Mouse (Mus musculus): ENCODE results near the gene Ascc2.

Gene Ascc2
- long read RNA-seq, experiment 1, transcript Ascc2-201 (20 exons, 2,650 nt), result major isoform, 14 of 24 reads
- long read RNA-seq, experiment 1, partial matches to known transcripts, result 5 of 24 reads
- long read RNA-seq, experiment 1, other reads (novel, unspliced or antisense), result 5 of 24 reads
- long read RNA-seq, experiment 2, transcript Ascc2-201 (20 exons, 2,650 nt), result major isoform, 15 of 28 reads
- long read RNA-seq, experiment 2, partial matches to known transcripts, result 6 of 28 reads
- long read RNA-seq, experiment 2, other reads (novel, unspliced or antisense), result 7 of 28 reads

- intact Hi-C loops (cut with DNase I), result no loop called here
Measured at GRCm38 (mm10) chr11:4637534-4638234, at the start of gene Ascc2. Ascc2 (plus strand) TSS chr11:4637747.

GRCm38 (mm10) chr11:4591811-4592210 is 45.7 kb upstream of the Ascc2 start:
- intact Hi-C loops (cut with DNase I), result loop anchor here (5.0 kb wide), 1 partner anchor 35 kb away; no protein-coding TSS in a partner anchor

- intact Hi-C loops (cut with DNase I), result loop anchor here (5.0 kb wide), 1 partner anchor 36 kb away; no protein-coding TSS in a partner anchor
Measured at GRCm38 (mm10) chr11:4593491-4593848, 44.1 kb upstream of the Ascc2 start.

- intact Hi-C loops (cut with DNase I), result loop anchor here (5.0 kb wide), 1 partner anchor 37 kb away; no protein-coding TSS in a partner anchor
Measured at GRCm38 (mm10) chr11:4593849-4594607, 43.5 kb upstream of the Ascc2 start.

- intact Hi-C loops (cut with DNase I), result loop anchor here (5.0 kb wide), 2 partner anchors 37 to 38 kb away; no protein-coding TSS in a partner anchor
Measured at GRCm38 (mm10) chr11:4594608-4595500, 42.7 kb upstream of the Ascc2 start, which contains the start of gene Mtmr3. Mtmr3 (minus strand) TSS chr11:4594863.

GRCm38 (mm10) chr11:4598411-4598810 is 39.1 kb upstream of the Ascc2 start:
- intact Hi-C loops (cut with DNase I), result loop anchor here (5.0 kb wide), 1 partner anchor 34 kb away; no protein-coding TSS in a partner anchor

GRCm38 (mm10) chr11:4599916-4600315 is 37.6 kb upstream of the Ascc2 start:
- intact Hi-C loops (cut with DNase I), result loop anchor here (5.0 kb wide), 1 partner anchor 32 kb away; no protein-coding TSS in a partner anchor

- intact Hi-C loops (cut with DNase I), result no loop called here
Measured at GRCm38 (mm10) chr11:4601890-4602289, 35.7 kb upstream of the Ascc2 start.

- intact Hi-C loops (cut with DNase I), result no loop called here
Measured at GRCm38 (mm10) chr11:4602691-4603441, 34.7 kb upstream of the Ascc2 start.

GRCm38 (mm10) chr11:4604441-4604840 is 33.1 kb upstream of the Ascc2 start:
- intact Hi-C loops (cut with DNase I), result no loop called here

- intact Hi-C loops (cut with DNase I), result no loop called here
Measured at GRCm38 (mm10) chr11:4605414-4605813, 32.1 kb upstream of the Ascc2 start.

- intact Hi-C loops (cut with DNase I), result no loop called here
Measured at GRCm38 (mm10) chr11:4606541-4606940, 31.0 kb upstream of the Ascc2 start.

- intact Hi-C loops (cut with DNase I), result no loop called here
Measured at GRCm38 (mm10) chr11:4611904-4612303, 25.6 kb upstream of the Ascc2 start.

- intact Hi-C loops (cut with DNase I), result no loop called here
Measured at GRCm38 (mm10) chr11:4620017-4620485, 17.5 kb upstream of the Ascc2 start, which contains the start of gene Gm11032. Gm11032 (plus strand) TSS chr11:4620067.

GRCm38 (mm10) chr11:4620501-4621108 is 16.9 kb upstream of the Ascc2 start:
- intact Hi-C loops (cut with DNase I), result no loop called here

- intact Hi-C loops (cut with DNase I), result no loop called here
Measured at GRCm38 (mm10) chr11:4621866-4622265, 15.7 kb upstream of the Ascc2 start.

GRCm38 (mm10) chr11:4622442-4622986 is 15.0 kb upstream of the Ascc2 start:
- intact Hi-C loops (cut with DNase I), result no loop called here

- intact Hi-C loops (cut with DNase I), result no loop called here
Measured at GRCm38 (mm10) chr11:4622997-4623396, 14.6 kb upstream of the Ascc2 start.

- intact Hi-C loops (cut with DNase I), result loop anchor here (5.0 kb wide), 1 partner anchor 84 kb away; no protein-coding TSS in a partner anchor
Measured at GRCm38 (mm10) chr11:4625931-4626330, 11.6 kb upstream of the Ascc2 start.

All from adrenal gland (tissue).